Mouse (Mus musculus) MEL (cell line): ENCODE results near the gene Cnksr2.

Experiments
- CHD1 ChIP-seq: IDR thresholded peaks from 2 replicates; pipeline ENCODE4 v1.6.1; 2012; ENCODE audit warnings: low read depth, mild to moderate bottlenecking, inconsistent platforms, low read length, improper control_type of control experiment
- CTCF ChIP-seq, 3 experiments: IDR thresholded peaks in 2 of 3; conservative IDR thresholded peaks in 1 of 3; 2 replicates each; pipeline ENCODE4 v1.5.1; 2011 to 2012; ENCODE audit warnings: low read length in 3 of 3, low read depth in 2 of 3, mild to moderate bottlenecking in 2 of 3, improper control_type of control experiment in 1 of 3, inconsistent platforms in 1 of 3, mixed read lengths in 1 of 3, moderate library complexity in 1 of 3; ENCODE audit not compliant: control insufficient read depth in 1 of 3, insufficient read depth in 1 of 3, poor library complexity in 1 of 3, severe bottlenecking in 1 of 3
- MAX ChIP-seq: IDR thresholded peaks from 2 replicates; pipeline ENCODE4 v1.6.1; 2011; ENCODE audit warnings: low read length, improper control_type of control experiment
- TCF12 ChIP-seq: IDR thresholded peaks from 2 replicates; pipeline ENCODE4 v1.6.1; 2014; ENCODE audit warnings: low read depth, mild to moderate bottlenecking, inconsistent platforms, low read length, improper control_type of control experiment, moderate library complexity

GRCm38 (mm10) chrX:158043057-158043843 lies at the start of gene Cnksr2:
- TF ChIP-seq CHD1 (no peak), MAX (no peak), CTCF (IDR thresholded peaks at IDR 0.05 in 2 of 3, conservative IDR thresholded peaks at IDR 0.05 in 1 of 3; ENCODE audit: control insufficient read depth in 1 of 3, insufficient read depth in 1 of 3, low read depth in 2 of 3, low read length in 3 of 3, poor library complexity in 1 of 3, severe bottlenecking in 1 of 3) (no peak), TCF12 (no peak)
